Mouse (Mus musculus) myocyte (in vitro differentiated cells): ENCODE results near the gene Grwd1. TPM values are rescaled to one million over a fixed set of nuclear protein-coding genes. Genes with fewer than 3 reads are reported as not detected.

ENCODE experiments used
- H3K27me3 ChIP-seq: one replicate; pipeline ENCODE4 v1.6.1; 2011; ENCODE audit not compliant: control insufficient read depth, insufficient read depth, insufficient read length
- H3K36me3 ChIP-seq: one replicate; pipeline ENCODE4 v1.6.1; 2011; ENCODE audit not compliant: control insufficient read depth, insufficient read depth
- H3K4me2 ChIP-seq: one replicate; pipeline ENCODE4 v1.6.1; 2011; ENCODE audit warnings: low read depth, control low read depth
- H3K4me3 ChIP-seq: one replicate; pipeline ENCODE4 v1.5.1; 2011; ENCODE audit warnings: mild to moderate bottlenecking, control low read depth, moderate library complexity
- H3K79me2 ChIP-seq: one replicate; pipeline ENCODE4 v1.6.1; 2011; ENCODE audit not compliant: control insufficient read depth, insufficient read depth
- H3ac ChIP-seq: one replicate; pipeline ENCODE4 v1.6.1; 2011; ENCODE audit not compliant: control insufficient read depth, insufficient read length
- CEBPB ChIP-seq: IDR thresholded peaks from 2 replicates; pipeline ENCODE4 v1.6.1; 2011; ENCODE audit warnings: mild to moderate bottlenecking, moderate library complexity; ENCODE audit not compliant: poor library complexity, insufficient read depth, severe bottlenecking
- E2F4 ChIP-seq: IDR thresholded peaks from one replicate; pipeline ENCODE4 v1.6.1; 2011; ENCODE audit warnings: mild to moderate bottlenecking, control low read depth, moderate library complexity; ENCODE audit not compliant: insufficient read depth
- MAX ChIP-seq: IDR thresholded peaks from one replicate; pipeline ENCODE4 v1.6.1; 2011; ENCODE audit warnings: low read depth, mild to moderate bottlenecking, control low read depth
- MYOD1 ChIP-seq, 3 experiments: IDR thresholded peaks; one replicate each; pipeline ENCODE4 v1.6.1; 2011; ENCODE audit warnings: control low read depth in 2 of 3, low read depth in 2 of 3, mild to moderate bottlenecking in 2 of 3, moderate library complexity in 1 of 3; ENCODE audit not compliant: insufficient read length in 2 of 3, control insufficient read depth in 1 of 3
- MYOG ChIP-seq, 3 experiments: IDR thresholded peaks; one replicate each; pipeline ENCODE4 v1.6.1; 2011; ENCODE audit warnings: control low read depth in 2 of 3, low read depth in 2 of 3, mild to moderate bottlenecking in 2 of 3; ENCODE audit not compliant: insufficient read length in 2 of 3, control insufficient read depth in 1 of 3, insufficient read depth in 1 of 3
- POLR2A ChIP-seq: IDR thresholded peaks from one replicate; pipeline ENCODE4 v1.6.1; 2011; ENCODE audit warnings: low read depth, mild to moderate bottlenecking, control low read depth, moderate library complexity; ENCODE audit not compliant: insufficient read length
- POLR2AphosphoS2 ChIP-seq: IDR thresholded peaks from one replicate; pipeline ENCODE4 v1.6.1; 2011; ENCODE audit warnings: low read depth, control low read depth; ENCODE audit not compliant: insufficient read length
- REST ChIP-seq: IDR thresholded peaks from one replicate; pipeline ENCODE4 v1.6.1; 2011; ENCODE audit warnings: mild to moderate bottlenecking, control low read depth, moderate library complexity; ENCODE audit not compliant: insufficient read depth, insufficient read length
- SRF ChIP-seq: IDR thresholded peaks from one replicate; pipeline ENCODE4 v1.6.1; 2011; ENCODE audit warnings: low read depth; ENCODE audit not compliant: control insufficient read depth, insufficient read length
- TCF12 ChIP-seq: IDR thresholded peaks from one replicate; pipeline ENCODE4 v1.6.1; 2011; ENCODE audit warnings: mild to moderate bottlenecking, control low read depth; ENCODE audit not compliant: poor library complexity, insufficient read depth, severe bottlenecking
- TCF3 ChIP-seq: IDR thresholded peaks from one replicate; pipeline ENCODE4 v1.6.1; 2011; ENCODE audit warnings: low read depth, control low read depth; ENCODE audit not compliant: insufficient read length
- USF1 ChIP-seq: IDR thresholded peaks from one replicate; pipeline ENCODE4 v1.6.1; 2011; ENCODE audit warnings: low read depth, mild to moderate bottlenecking, control low read depth, moderate library complexity
- polyA plus RNA-seq: library from polyadenylated mRNA; unstranded; fragments of >200 nt; fragmentation: generic; extraction: Trizol; gene quantifications from one replicate; pipeline ENCODE4 v1.2.1, GENCODE M21; 2012; ENCODE audit warnings: missing spikeins

Grwd1 gene
- polyA plus RNA-seq, 1 experiment: 36.2 TPM

- H3ac ChIP-seq: peak within 1 kb of the TSS; percentile 57
- H3K27me3 ChIP-seq: peaks cover 11% of the 10 kb centered on the region
- TF ChIP-seq POLR2A (peak; percentile 69), TCF3 (no peak), POLR2AphosphoS2 (peak; percentile 77)
- H3K4me3 ChIP-seq: peak within 1 kb of the TSS; percentile 94
- peaks cover 6% of the 10 kb centered on the region for H3K36me3 ChIP-seq
- H3K4me2 ChIP-seq: peak within 1 kb of the TSS; percentile 88
- peaks cover 29% of the 10 kb centered on the region for H3K79me2 ChIP-seq
Observed at GRCm38 (mm10) chr7:45872624-45873023, 41.9 kb upstream of the Grwd1 start, which contains the start of gene Kdelr1. Kdelr1 (plus strand) TSS chr7:45872772.

DNA sequence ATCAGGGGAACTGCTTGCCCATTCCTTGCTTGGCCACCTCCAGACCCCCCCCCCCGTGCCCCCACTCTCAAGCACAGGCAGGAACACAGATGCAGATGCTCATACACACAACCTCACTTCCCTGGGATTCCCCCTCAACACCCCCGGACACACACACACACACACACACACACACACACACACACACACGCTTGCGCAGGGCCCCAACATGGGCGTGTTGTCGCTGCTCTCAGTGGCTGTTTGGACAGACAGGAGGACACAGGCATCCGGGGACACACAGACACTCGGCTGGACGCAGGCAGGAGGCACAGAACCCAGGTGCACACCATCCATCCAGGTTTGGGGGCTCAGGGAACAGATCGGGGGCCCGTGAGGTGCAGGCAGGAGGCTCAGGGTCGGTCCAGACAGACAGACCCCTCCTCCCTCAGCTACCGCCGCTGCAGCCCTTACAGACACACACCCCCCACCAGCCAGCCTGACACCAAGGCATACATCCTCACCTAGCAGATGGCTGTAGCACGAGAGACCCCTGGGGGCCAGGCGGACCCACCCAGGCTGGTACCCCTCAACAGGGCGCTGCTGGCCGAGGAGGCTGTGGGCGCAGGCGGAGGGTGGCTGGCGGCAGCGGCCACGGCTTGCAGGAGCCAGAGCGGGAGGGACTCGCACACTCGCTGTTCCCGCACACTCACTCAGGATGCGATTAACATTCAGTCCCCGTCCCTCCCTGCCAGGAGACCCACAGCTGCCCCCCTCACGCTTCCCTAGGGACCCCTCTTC lies 39.7 kb upstream of the Grwd1 start:
- Histone ChIP-seq H3K27me3 (peaks cover 11% of the 10 kb centered on the region), H3K79me2 (peaks cover 25% of the 10 kb centered on the region), H3ac (no peak overlapping the region), H3K4me2 (no peak overlapping the region), H3K4me3 (no peak overlapping the region), H3K36me3 (no peaks in the 10 kb centered on the region)
- no peak for TF ChIP-seq POLR2A
- peak; percentile 56 for TF ChIP-seq POLR2AphosphoS2

DNA sequence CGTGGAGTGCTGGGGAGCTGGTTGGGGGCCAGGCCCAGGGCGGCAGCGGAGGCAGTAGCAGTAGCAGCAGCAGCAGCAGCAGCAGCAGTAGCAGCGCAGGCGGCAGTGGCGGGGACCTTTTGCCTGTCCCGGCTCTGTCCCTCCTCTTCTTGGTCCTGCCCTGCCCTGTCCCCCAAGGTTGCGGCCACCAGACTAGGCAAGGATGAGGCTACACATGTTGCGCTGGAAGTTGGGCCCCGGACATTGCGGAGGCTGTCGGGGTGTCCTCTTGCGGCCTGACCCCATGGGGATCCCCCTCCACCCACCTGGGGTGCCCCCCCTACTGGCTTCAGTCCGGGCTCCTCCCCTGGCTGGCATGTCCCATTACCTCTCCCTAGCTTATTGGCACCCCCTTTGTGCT lies 39.0 kb upstream of the Grwd1 start:
- no peak overlapping the region for H3ac ChIP-seq
- no peak overlapping the region for H3K4me3 ChIP-seq
- TF ChIP-seq REST (no peak), POLR2AphosphoS2 (peak; percentile 38)
- H3K79me2 ChIP-seq: peaks cover 20% of the 10 kb centered on the region
- H3K27me3 ChIP-seq: peaks cover 11% of the 10 kb centered on the region
- no peak overlapping the region for H3K4me2 ChIP-seq
- H3K36me3 ChIP-seq: no peaks in the 10 kb centered on the region

DNA sequence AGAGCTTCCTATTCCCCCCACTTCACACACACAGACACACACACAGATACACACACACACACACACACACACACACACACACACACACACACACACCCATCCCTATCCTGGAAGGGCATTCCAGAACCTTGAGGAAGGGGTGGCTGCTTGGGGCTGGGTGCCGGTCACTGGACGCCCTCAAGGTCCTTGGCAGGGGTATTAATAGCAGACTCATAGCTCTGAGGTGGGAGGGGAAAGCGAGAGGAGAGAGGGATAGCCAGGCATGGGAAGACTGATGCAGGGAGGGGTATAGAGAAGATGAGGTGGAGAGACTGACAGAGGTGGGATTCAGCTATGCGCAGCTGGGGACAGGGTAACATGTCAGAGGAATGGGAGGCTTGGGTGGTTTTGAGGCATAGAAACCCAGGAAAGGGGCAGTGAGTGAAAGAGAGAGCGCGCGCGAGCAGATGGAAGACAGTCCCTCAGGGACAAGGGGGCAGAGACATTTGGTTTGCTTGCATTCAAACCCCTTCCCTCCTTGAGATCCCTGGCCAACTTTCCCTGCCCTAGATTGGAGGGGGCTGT lies 38.4 kb upstream of the Grwd1 start:
- H3K4me2 ChIP-seq: no peak overlapping the region
- TF ChIP-seq TCF3 (no peak), MYOD1 (IDR thresholded peaks at IDR 0.05; ENCODE audit: control insufficient read depth in 1 of 3, insufficient read length in 2 of 3, low read depth in 2 of 3) (no peak), E2F4 (no peak), MYOG (IDR thresholded peaks at IDR 0.05; ENCODE audit: control insufficient read depth in 1 of 3, insufficient read depth in 1 of 3, insufficient read length in 2 of 3, low read depth in 2 of 3) (no peak), SRF (no peak), CEBPB (no peak), POLR2A (no peak)
- H3K36me3 ChIP-seq: no peaks in the 10 kb centered on the region
- no peak overlapping the region for H3K4me3 ChIP-seq
- peaks cover 14% of the 10 kb centered on the region for H3K79me2 ChIP-seq
- H3K27me3 ChIP-seq: peaks cover 11% of the 10 kb centered on the region
- no peak overlapping the region for H3ac ChIP-seq

- Histone ChIP-seq H3ac (no peak overlapping the region), H3K4me3 (peak overlapping the region; percentile 45), H3K27me3 (peaks cover 11% of the 10 kb centered on the region), H3K79me2 (peaks cover under 1% of the 10 kb centered on the region), H3K4me2 (no peak overlapping the region), H3K36me3 (no peaks in the 10 kb centered on the region)
- TF ChIP-seq SRF (no peak), POLR2AphosphoS2 (peak; percentile 39)
Observed at GRCm38 (mm10) chr7:45867871-45868270, 37.1 kb upstream of the Grwd1 start.

DNA sequence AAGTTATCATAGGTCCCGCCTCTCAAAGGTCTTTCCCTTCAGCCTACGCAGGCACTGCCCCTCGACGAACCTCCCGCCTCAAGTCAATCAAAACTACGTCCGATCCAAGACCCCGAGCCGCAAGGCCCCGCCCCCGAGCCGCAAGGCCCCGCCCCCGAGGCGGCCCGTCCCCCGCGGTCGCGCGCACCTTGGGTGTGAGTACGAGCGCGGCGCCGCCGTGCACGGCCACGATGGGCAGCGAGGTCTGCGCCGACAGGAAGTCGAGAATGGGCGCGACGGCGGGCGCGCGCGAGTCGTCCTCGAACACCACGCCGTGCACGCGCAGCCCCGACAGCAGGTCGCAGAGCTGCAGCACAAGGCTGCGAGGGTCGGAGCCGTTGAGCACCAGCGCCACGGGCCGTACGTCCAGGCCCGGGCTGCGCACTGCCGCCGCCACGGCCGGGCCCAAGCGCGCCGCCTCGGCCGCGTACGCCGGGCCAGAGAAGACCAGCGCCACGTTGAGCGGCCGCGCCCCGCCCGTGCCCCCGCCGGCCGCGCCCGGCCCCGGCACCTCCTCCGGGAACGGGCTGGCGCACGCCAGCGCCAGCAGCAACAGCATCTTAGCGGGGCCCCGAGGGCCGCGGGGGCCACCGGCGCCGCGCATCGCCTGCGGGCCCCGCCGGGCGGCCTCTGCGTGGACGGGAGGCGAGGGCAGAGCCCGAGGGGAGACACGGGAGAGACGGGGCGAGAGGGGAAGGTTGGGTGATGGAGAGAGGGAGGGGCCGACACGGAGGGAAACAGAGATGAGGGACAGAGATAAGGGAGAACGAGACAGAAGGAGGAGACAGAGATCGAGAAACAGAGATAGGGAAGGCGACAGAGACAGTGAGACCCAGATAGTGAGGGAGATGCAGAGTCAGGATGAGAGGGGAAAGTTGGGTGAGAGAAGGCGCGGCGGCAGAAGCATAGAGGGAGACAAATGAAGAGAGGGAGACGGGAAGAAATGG lies 35.5 kb upstream of the Grwd1 start:
- TF ChIP-seq MAX (no peak), POLR2AphosphoS2 (peak; percentile 87), SRF (no peak), CEBPB (no peak), REST (no peak), USF1 (no peak), E2F4 (no peak), POLR2A (peak; percentile 97), MYOG (IDR thresholded peaks at IDR 0.05; ENCODE audit: control insufficient read depth in 1 of 3, insufficient read depth in 1 of 3, insufficient read length in 2 of 3, low read depth in 2 of 3) (peak in 2 of 3 experiments; percentile 5 to 7), TCF12 (no peak), MYOD1 (IDR thresholded peaks at IDR 0.05; ENCODE audit: control insufficient read depth in 1 of 3, insufficient read length in 2 of 3, low read depth in 2 of 3) (peak in 1 of 3 experiments; percentile 51)
- no peaks in the 10 kb centered on the region for H3K36me3 ChIP-seq
- H3K4me3 ChIP-seq: peak overlapping the region; percentile 45
- H3K4me2 ChIP-seq: peak overlapping the region; percentile 72
- no peaks in the 10 kb centered on the region for H3K79me2 ChIP-seq
- H3ac ChIP-seq: peak overlapping the region; percentile 78
- peaks cover 11% of the 10 kb centered on the region for H3K27me3 ChIP-seq
